10 mouse cellular contexts compared by ENCODE assay signal in the genomic region with DNA sequence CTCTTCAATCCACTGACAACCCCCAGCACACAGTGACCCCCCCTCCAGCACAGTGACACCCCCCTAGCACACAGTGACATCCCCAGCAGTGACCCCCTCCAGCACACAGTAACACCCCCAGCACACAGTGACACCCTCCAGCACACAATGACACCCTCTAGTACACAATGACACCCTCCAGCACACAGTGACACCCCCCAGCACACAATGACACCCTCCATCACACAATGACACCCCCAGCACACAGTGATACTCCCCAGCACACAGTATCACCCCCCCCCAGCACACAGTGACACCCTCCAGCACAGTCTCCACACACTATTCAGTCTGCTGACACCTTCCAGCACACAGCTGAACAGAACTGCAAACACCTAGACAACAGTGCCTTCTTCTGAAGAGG. TPM values are rescaled to one million over a fixed set of nuclear protein-coding genes. Genes with fewer than 3 reads are reported as not detected.
A peak's percentile ranks its signal among the peaks of the same experiment; 100 is the strongest.
DNase-seq lines count a peak whose midpoint lies in the region; ATAC-seq and TF ChIP-seq lines count a peak whose summit lies in the region.
"Had no signal": no experiment of that assay in that cellular context is flagged by ENCODE, and none has a peak within 500 bp of the region (broad histone marks: within the 10 kb centered on the region; RNA-seq: fewer than 3 reads in every experiment).

No protein-coding gene starts in this region.

- peaks cover 13% of the 10 kb centered on the region for H3K36me3 ChIP-seq in heart, adult 2 months (ENCODE audit: control insufficient read depth, insufficient read depth, low read length)
- H3K36me3 ChIP-seq in liver, embryonic 12.5 days = no peaks in the 10 kb centered on the region
- no peaks in the 10 kb centered on the region for H3K36me3 ChIP-seq in stomach, postnatal 0 days (ENCODE audit: control insufficient read depth, insufficient read depth, low read length)

- H3K27ac ChIP-seq in heart, adult 2 months = peak overlapping the region; percentile 97
- H3K27ac ChIP-seq in liver, embryonic 12.5 days = no peak overlapping the region
- peak overlapping the region; percentile 93 for H3K27ac ChIP-seq in stomach, postnatal 0 days (replicated peaks)

- H3K9ac ChIP-seq in heart, adult 2 months (ENCODE audit: low read depth, low read length) = peak overlapping the region; percentile 23
- no peak overlapping the region for H3K9ac ChIP-seq in liver, embryonic 12.5 days
- peak overlapping the region; percentile 96; the same call in 1 of the 2 replicates for H3K9ac ChIP-seq in stomach, postnatal 0 days (ENCODE audit: low read length)

- peaks cover 30% of the 10 kb centered on the region for H3K4me1 ChIP-seq in heart, adult 2 months (ENCODE audit: control insufficient read depth, insufficient read depth, low read length)
- H3K4me1 ChIP-seq in liver, embryonic 12.5 days = peaks cover 13% of the 10 kb centered on the region; the same call in 1 of the 2 replicates
- peaks cover 13% of the 10 kb centered on the region; the same call in 1 of the 2 replicates for H3K4me1 ChIP-seq in stomach, postnatal 0 days (replicated peaks; ENCODE audit: control insufficient read depth, insufficient read depth)

- H3K4me2 ChIP-seq in liver, embryonic 12.5 days = peak overlapping the region; percentile 53
- peak overlapping the region; percentile 84 for H3K4me2 ChIP-seq in stomach, postnatal 0 days (replicated peaks; ENCODE audit: low read depth)

- ATAC-seq in liver, embryonic 12.5 days = no peak
- ATAC-seq in stomach, postnatal 0 days (ENCODE audit: low FRiP score, low TSS enrichment) = no peak

- no peak for DNase-seq in heart, adult 2 months
- no peak for DNase-seq in heart, adult 9 months (ENCODE audit: low spot score in 2 of 2)
- DNase-seq in retina, postnatal 1 day = peak; percentile 16
- no peak for DNase-seq in retina, embryonic 14.5 days (ENCODE audit: low spot score)
- no peak for DNase-seq in stomach, postnatal 0 days (ENCODE audit: low spot score)
- no peak for DNase-seq in layer of hippocampus, adult 9-10 months (ENCODE audit: low spot score)
- DNase-seq in thymus, postnatal 10 days (ENCODE audit: low spot score in 2 of 2) = no peak
- DNase-seq: cerebellum, postnatal 25 days had no signal

- TF ChIP-seq CTCF in heart, adult 2 months (IDR thresholded peaks at IDR 0.05) = no peak
- TF ChIP-seq CTCF in stomach, postnatal 0 days (IDR thresholded peaks at IDR 0.05; ENCODE audit: low read depth) = no peak

- peaks cover 1% of the 10 kb centered on the region for H3K79me2 ChIP-seq in heart, adult 2 months (replicated peaks; ENCODE audit: control insufficient read depth, insufficient read depth, low read length)

- no peak for TF ChIP-seq POLR2A in heart, adult 2 months (IDR thresholded peaks at IDR 0.05; ENCODE audit: insufficient read depth, low read depth, low read length)

- H3K9me3 ChIP-seq in liver, embryonic 12.5 days (replicated peaks) = no peaks in the 10 kb centered on the region
- H3K9me3 ChIP-seq in stomach, postnatal 0 days (ENCODE audit: control insufficient read depth, low read length) = no peaks in the 10 kb centered on the region

- H3K27me3 ChIP-seq in heart, adult 2 months (ENCODE audit: control insufficient read depth, insufficient read depth, low read length) = no peaks in the 10 kb centered on the region
- peaks cover 50% of the 10 kb centered on the region for H3K27me3 ChIP-seq in liver, embryonic 12.5 days (replicated peaks)
- no peaks in the 10 kb centered on the region for H3K27me3 ChIP-seq in stomach, postnatal 0 days (ENCODE audit: control insufficient read depth, insufficient read depth, low read length)

- TF ChIP-seq EP300 in heart, adult 2 months (IDR thresholded peaks at IDR 0.05; ENCODE audit: insufficient read depth, low read depth, low read length) = no peak
- no peak for TF ChIP-seq EP300 in stomach, postnatal 0 days (optimal IDR thresholded peaks at IDR 0.05)

- intact Hi-C loops in heart, adult 2 months (cut with DNase I) = no loop called here

- H3K4me3 ChIP-seq in heart, adult 2 months = peak overlapping the region; percentile 90; the same call in 1 of the 2 replicates
- H3K4me3 ChIP-seq in liver, embryonic 12.5 days = 0 out of 2 replicates have a peak overlapping the region, but pooled peaks have one; percentile 5
- peak overlapping the region; percentile 84 for H3K4me3 ChIP-seq in stomach, postnatal 0 days (ENCODE audit: low read depth, low read length)
- H3K4me3 ChIP-seq: megakaryocyte, embryonic 14.5 days had no signal

RNA-seq across cellular contexts. Expression of gene Amotl1, which starts 32.3 kb away (rescaled TPM):
- total RNA-seq in heart, adult 2 months (2021) = 10 to 100 TPM; 58.3 to 59.5 TPM
- polyA plus RNA-seq in heart, adult 2 months (2012; rRNA removed) = 27.4 and 41.1 TPM in 2 replicates
- 3.4 and 3.9 TPM in 2 replicates for polyA plus RNA-seq in liver, embryonic 12.5 days (2016; fragmentation: Nextera tagmentation; extraction: Ambion mirVana)
- polyA plus RNA-seq in stomach, postnatal 0 days (2015; fragmentation: Nextera tagmentation; extraction: Ambion mirVana) = 7.3 and 7.7 TPM in 2 replicates

Comparison
In these comparisons a context has a peak if more than half of its experiments do, and no peak if none do; other contexts are left out.
1. H3K4me3 ChIP-seq: peak in every context shown above with its lines; median percentile 90 in heart, adult 2 months; 84 in stomach, postnatal 0 days; 5 in liver, embryonic 12.5 days.